21 mouse cellular contexts compared by ENCODE assay signal in genomic region chr11:84767898-84768297, GRCm38 (mm10). TPM values are rescaled to one million over a fixed set of nuclear protein-coding genes. Genes with fewer than 3 reads are reported as not detected.
DNase-seq lines count a peak whose midpoint lies in the region; ATAC-seq lines count a peak whose summit lies in the region.
"Had no signal": no experiment of that assay in that cellular context is flagged by ENCODE, and none has a peak within 500 bp of the region (broad histone marks: within the 10 kb centered on the region; RNA-seq: fewer than 3 reads in every experiment).

No protein-coding gene starts in this region.

- no peak for ATAC-seq in forebrain, embryonic 12.5 days (ENCODE audit: low FRiP score)
- no peak for ATAC-seq in forebrain, embryonic 13.5 days
- no peak for ATAC-seq in hindbrain, embryonic 14.5 days (ENCODE audit: low FRiP score)
- ATAC-seq: forebrain, postnatal 0 days; inflammation-experienced regulatory T-cells, adult 6 months had no signal

- no peak overlapping the region for H3K27ac ChIP-seq in forebrain, embryonic 12.5 days
- H3K27ac ChIP-seq in forebrain, embryonic 13.5 days: no peak overlapping the region
- peak overlapping the region; percentile 46; the same call in 1 of the 2 replicates for H3K27ac ChIP-seq in hindbrain, embryonic 14.5 days
- H3K27ac ChIP-seq: embryonic facial prominence, embryonic 12.5 days; heart, embryonic 13.5 days; kidney, embryonic 15.5 days; limb, embryonic 15.5 days; liver, embryonic 15.5 days; macrophage; stomach, postnatal 0 days had no signal

- intact Hi-C loops in left cerebral cortex, postnatal 4 days (cut with DNase I): no loop called here
- intact Hi-C loops in left cerebral cortex, postnatal 10 days (cut with DNase I): no loop called here

- no peaks in the 10 kb centered on the region for H3K36me3 ChIP-seq in forebrain, embryonic 12.5 days (replicated peaks)
- no peaks in the 10 kb centered on the region for H3K36me3 ChIP-seq in forebrain, embryonic 13.5 days (ENCODE audit: poor library complexity, severe bottlenecking)
- H3K36me3 ChIP-seq in hindbrain, embryonic 14.5 days (replicated peaks; ENCODE audit: control insufficient read depth, insufficient read depth): no peaks in the 10 kb centered on the region
- H3K36me3 ChIP-seq: embryonic facial prominence, embryonic 12.5 days; heart, embryonic 13.5 days; kidney, embryonic 15.5 days; limb, embryonic 15.5 days; liver, embryonic 15.5 days had no signal

- WGBS in forebrain, embryonic 12.5 days: 77% methylated on average over 6 of the region's 6 CpGs
- WGBS in forebrain, embryonic 13.5 days: 72% methylated on average over 6 of the region's 6 CpGs
- 44% methylated on average over 6 of the region's 6 CpGs for WGBS in hindbrain, embryonic 14.5 days

- H3K9me3 ChIP-seq in forebrain, embryonic 12.5 days: no peaks in the 10 kb centered on the region
- H3K9me3 ChIP-seq in forebrain, embryonic 13.5 days (replicated peaks): no peaks in the 10 kb centered on the region
- no peaks in the 10 kb centered on the region for H3K9me3 ChIP-seq in hindbrain, embryonic 14.5 days (ENCODE audit: control insufficient read depth, low read length)
- H3K9me3 ChIP-seq: embryonic facial prominence, embryonic 12.5 days; heart, embryonic 13.5 days; kidney, embryonic 15.5 days; limb, embryonic 15.5 days; liver, embryonic 15.5 days had no signal

- no peak overlapping the region for H3K4me3 ChIP-seq in forebrain, embryonic 12.5 days (replicated peaks)
- H3K4me3 ChIP-seq in forebrain, embryonic 13.5 days: no peak overlapping the region
- H3K4me3 ChIP-seq in hindbrain, embryonic 14.5 days (replicated peaks; ENCODE audit: low read length): no peak overlapping the region
- H3K4me3 ChIP-seq: embryonic facial prominence, embryonic 12.5 days; erythroblast, embryonic 14.5 days; heart, embryonic 13.5 days; kidney, embryonic 15.5 days; limb, embryonic 15.5 days; liver, embryonic 15.5 days had no signal

- H3K4me1 ChIP-seq in forebrain, embryonic 12.5 days: peaks cover 57% of the 10 kb centered on the region
- H3K4me1 ChIP-seq in forebrain, embryonic 13.5 days: peaks cover 45% of the 10 kb centered on the region
- H3K4me1 ChIP-seq in hindbrain, embryonic 14.5 days (replicated peaks; ENCODE audit: control insufficient read depth, insufficient read depth, low read length): peaks cover 47% of the 10 kb centered on the region
- H3K4me1 ChIP-seq: liver, embryonic 15.5 days had no signal

- no peak overlapping the region for H3K4me2 ChIP-seq in forebrain, embryonic 12.5 days
- no peak overlapping the region for H3K4me2 ChIP-seq in forebrain, embryonic 13.5 days
- H3K4me2 ChIP-seq in hindbrain, embryonic 14.5 days (replicated peaks): no peak overlapping the region
- H3K4me2 ChIP-seq: embryonic facial prominence, embryonic 12.5 days; heart, embryonic 13.5 days; kidney, embryonic 15.5 days; limb, embryonic 15.5 days; liver, embryonic 15.5 days; midbrain, embryonic 11.5 days had no signal

- peaks cover 88% of the 10 kb centered on the region for H3K27me3 ChIP-seq in forebrain, embryonic 12.5 days
- H3K27me3 ChIP-seq in forebrain, embryonic 13.5 days: peaks cover 95% of the 10 kb centered on the region
- H3K27me3 ChIP-seq in hindbrain, embryonic 14.5 days (ENCODE audit: control insufficient read depth, insufficient read depth, low read length): no peaks in the 10 kb centered on the region

- peak; percentile 49 for DNase-seq in left cerebral cortex, postnatal 4 days
- DNase-seq in left cerebral cortex, postnatal 10 days (ENCODE audit: extremely low spot score in 1 of 2, low spot score in 2 of 2): no peak
- DNase-seq in adrenal gland, postnatal 14 days: peak; percentile 80
- no peak for DNase-seq in hindbrain, embryonic 14.5 days (ENCODE audit: low spot score)
- DNase-seq in heart, adult 11 months: no peak
- DNase-seq: cerebellum, adult 9-10 months; forebrain, postnatal 0 days; retina, postnatal 1 day; right cerebral cortex, postnatal 4 days had no signal

- H3K9ac ChIP-seq in forebrain, embryonic 12.5 days: peak overlapping the region; percentile 12; the same call in 1 of the 2 replicates
- H3K9ac ChIP-seq in forebrain, embryonic 13.5 days: no peak overlapping the region
- H3K9ac ChIP-seq in hindbrain, embryonic 14.5 days: no peak overlapping the region
- H3K9ac ChIP-seq: embryonic facial prominence, embryonic 12.5 days; forebrain, postnatal 0 days; heart, embryonic 13.5 days; kidney, embryonic 15.5 days; limb, embryonic 15.5 days; liver, embryonic 15.5 days had no signal

RNA-seq across cellular contexts. Expression of gene Mrm1, which starts 51.4 kb away (rescaled TPM):
- 10.5 and 10.7 TPM in 2 replicates for polyA plus RNA-seq in forebrain, embryonic 12.5 days (2016; fragmentation: Nextera tagmentation; extraction: Ambion mirVana)
- polyA plus RNA-seq in forebrain, embryonic 13.5 days (2015; fragmentation: Nextera tagmentation; extraction: Ambion mirVana): 8.9 and 12.3 TPM in 2 replicates
- 10 to 100 TPM; 15.6 to 24.5 TPM for total RNA-seq in left cerebral cortex, postnatal 4 days (2021)
- 10 to 100 TPM; 18.1 to 21.7 TPM for total RNA-seq in left cerebral cortex, postnatal 10 days (2021)
- total RNA-seq in adrenal gland, postnatal 14 days (2021): 14.0 and 18.1 TPM in 2 replicates
- 12.2 and 16.0 TPM in 2 replicates for polyA plus RNA-seq in hindbrain, embryonic 14.5 days (2014; fragmentation: Nextera tagmentation; extraction: Ambion mirVana)

Comparison
In these comparisons a context has a peak if more than half of its experiments do, and no peak if none do; other contexts are left out.
1. DNase-seq: peak in left cerebral cortex, postnatal 4 days (single experiment) and adrenal gland, postnatal 14 days (single experiment); none in left cerebral cortex, postnatal 10 days (0 of 2), hindbrain, embryonic 14.5 days (single experiment) and heart, adult 11 months (single experiment).